Mouse (Mus musculus): ENCODE data around the gene Tssk3.
"Not testable (repeated sequence)": the region's sequence is repeated elsewhere in the genome, so short reads cannot be mapped to it uniquely, and the experiment has no call there.

Tssk3 gene

GRCm38 (mm10) chr4:129490972-129491880 lies at the start of gene Tssk3, which contains the start of gene Fam229a:
Gene Tssk3, minus strand, starts transcription at chr4:129491022.
Gene Fam229a, plus strand, starts transcription at chr4:129491190.
- no peak for DNase-seq (ENCODE audit: extremely low spot score, low read depth, low spot score)

DNA sequence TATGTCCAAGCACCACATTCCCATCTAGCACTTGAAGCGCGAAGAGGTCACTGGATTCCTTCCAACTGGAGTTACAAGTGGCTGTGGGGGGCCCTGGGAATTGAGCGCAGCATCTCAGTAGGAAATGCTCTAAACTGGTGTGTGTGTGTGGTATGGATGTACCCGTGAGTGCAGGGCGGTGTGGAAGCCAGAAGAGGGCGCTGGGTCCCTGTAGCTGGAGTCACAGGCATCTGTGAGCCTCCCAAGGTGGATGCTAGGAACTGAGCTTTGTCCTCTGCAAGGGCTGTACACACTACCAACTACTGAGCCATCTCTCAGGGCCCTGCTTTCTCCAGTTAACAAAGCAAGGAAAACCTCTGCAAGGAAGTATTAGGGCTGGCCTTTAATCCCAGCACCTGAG lies 49.2 kb upstream of the Tssk3 start:
- DNase-seq (ENCODE audit: extremely low spot score, low read depth, low spot score), result no peak

GRCm38 (mm10) chr4:129528901-129529300 lies 38.1 kb upstream of the Tssk3 start:
- not testable (repeated sequence) for DNase-seq (ENCODE audit: extremely low spot score, low read depth, low spot score)

DNA sequence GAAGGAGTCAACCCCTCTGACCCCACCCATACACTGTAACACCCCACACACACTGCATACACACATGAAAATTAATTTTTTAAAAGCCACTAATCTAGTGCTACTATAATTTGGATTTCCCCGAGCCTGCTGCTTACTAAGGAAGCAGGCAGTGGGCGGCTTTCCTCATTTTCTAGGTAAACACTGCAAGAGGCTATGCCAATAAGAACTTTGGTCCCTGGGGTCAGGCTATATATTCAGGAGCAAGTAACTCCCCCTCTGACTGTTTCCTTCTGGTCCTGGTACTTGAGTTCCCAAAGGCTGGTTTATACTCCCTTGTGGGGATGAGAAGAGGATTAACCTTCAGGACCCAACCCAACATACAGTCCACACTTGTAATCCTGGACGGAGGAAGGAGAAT lies 35.1 kb upstream of the Tssk3 start:
- DNase-seq (ENCODE audit: extremely low spot score, low read depth, low spot score), result no peak

- no peak for DNase-seq (ENCODE audit: extremely low spot score, low read depth, low spot score)
Measured at GRCm38 (mm10) chr4:129525338-129525737, 34.5 kb upstream of the Tssk3 start.

GRCm38 (mm10) chr4:129518519-129518918 lies 27.7 kb upstream of the Tssk3 start:
- DNase-seq (ENCODE audit: extremely low spot score, low read depth, low spot score), result no peak

- DNase-seq (ENCODE audit: extremely low spot score, low read depth, low spot score), result no peak
Measured at GRCm38 (mm10) chr4:129516925-129517324, 26.1 kb upstream of the Tssk3 start.

- no peak for DNase-seq (ENCODE audit: extremely low spot score, low read depth, low spot score)
Measured at GRCm38 (mm10) chr4:129514300-129514898, 23.6 kb upstream of the Tssk3 start.

DNA sequence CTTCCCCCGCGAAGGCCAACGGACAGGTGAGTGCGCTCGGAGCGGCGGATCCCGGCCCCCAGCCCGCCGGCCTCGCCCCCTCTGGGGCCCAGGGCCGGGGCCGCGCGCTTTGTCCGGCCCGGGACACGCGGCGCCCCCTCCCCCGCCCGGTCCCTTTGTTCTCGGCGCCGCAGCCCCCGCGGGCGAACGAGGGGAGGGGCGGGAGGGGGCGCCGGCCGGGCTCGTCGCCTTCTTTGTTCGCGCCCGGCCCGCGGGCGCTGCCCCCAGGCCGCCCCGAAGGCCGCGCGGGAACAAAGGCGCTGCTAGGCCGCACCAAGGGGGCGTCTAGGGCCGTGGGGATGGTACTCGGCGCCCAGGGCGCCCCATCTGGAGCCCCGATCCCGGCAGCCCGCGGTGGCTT lies 23.1 kb upstream of the Tssk3 start:
- DNase-seq (ENCODE audit: extremely low spot score, low read depth, low spot score), result no peak

- no peak for DNase-seq (ENCODE audit: extremely low spot score, low read depth, low spot score)
Measured at GRCm38 (mm10) chr4:129513086-129513767, 22.4 kb upstream of the Tssk3 start, which contains the start of gene Marcksl1. Gene Marcksl1, plus strand, starts transcription at chr4:129513581.

GRCm38 (mm10) chr4:129511413-129512096 lies 20.7 kb upstream of the Tssk3 start:
- DNase-seq (ENCODE audit: extremely low spot score, low read depth, low spot score), result no peak

- DNase-seq (ENCODE audit: extremely low spot score, low read depth, low spot score), result no peak
Measured at GRCm38 (mm10) chr4:129510723-129511412, 20.0 kb upstream of the Tssk3 start.

DNA sequence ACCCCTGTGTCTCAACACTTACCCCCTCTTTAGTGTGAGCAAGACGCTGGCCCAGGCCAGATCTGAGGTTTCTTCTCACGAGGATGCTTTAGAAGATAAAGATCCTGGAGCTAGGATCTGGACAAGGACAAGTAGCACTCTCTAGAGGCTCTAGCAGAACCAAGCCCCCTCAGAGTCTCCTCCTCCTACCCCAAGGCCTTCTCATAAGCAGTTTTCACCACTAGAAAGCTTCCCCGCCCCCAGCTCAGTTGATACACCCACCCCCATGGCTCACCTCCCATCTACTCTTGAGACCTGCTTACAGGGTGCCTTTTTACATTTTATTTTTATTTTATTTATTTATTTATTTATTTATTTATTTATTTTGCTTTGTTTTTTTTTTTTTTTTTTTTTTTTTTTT lies 18.8 kb upstream of the Tssk3 start:
- DNase-seq (ENCODE audit: extremely low spot score, low read depth, low spot score), result no peak

GRCm38 (mm10) chr4:129508834-129509600 lies 18.2 kb upstream of the Tssk3 start:
- DNase-seq (ENCODE audit: extremely low spot score, low read depth, low spot score), result no peak

DNA sequence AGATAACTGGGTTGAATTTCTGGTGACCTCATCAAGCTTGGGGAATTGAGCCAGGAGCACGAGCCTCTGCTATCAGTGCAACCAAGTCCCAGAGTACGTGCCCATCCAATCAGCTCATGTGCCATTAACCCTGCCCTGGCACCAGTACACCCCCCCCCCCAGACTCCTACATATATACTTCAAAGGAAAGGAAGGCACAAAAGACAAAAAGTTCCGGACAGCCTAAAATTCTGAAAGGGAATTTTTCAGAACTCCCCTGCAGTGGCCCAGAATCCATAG lies 17.4 kb upstream of the Tssk3 start:
- no peak for DNase-seq (ENCODE audit: extremely low spot score, low read depth, low spot score)

- no peak for DNase-seq (ENCODE audit: extremely low spot score, low read depth, low spot score)
Measured at GRCm38 (mm10) chr4:129507434-129508236, 16.8 kb upstream of the Tssk3 start.

DNA sequence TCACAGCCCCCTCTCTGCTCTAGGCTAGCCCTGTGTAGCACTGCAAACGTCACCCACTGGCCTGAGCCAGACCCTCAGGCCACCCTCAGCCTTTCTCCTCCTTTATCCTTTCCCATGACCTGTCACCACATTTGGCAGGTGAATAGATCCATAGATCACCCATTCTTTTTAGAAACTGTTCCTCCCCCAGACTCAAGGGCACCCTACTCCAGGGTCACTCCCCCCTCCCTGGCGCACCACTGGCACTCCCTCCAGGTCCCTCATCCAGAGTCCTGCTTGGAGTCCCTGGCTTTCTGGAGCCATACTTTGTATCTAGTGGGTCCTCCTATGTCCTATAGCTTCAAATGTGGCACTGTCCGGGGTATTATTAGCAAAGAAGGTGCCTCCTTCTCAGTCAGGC lies 14.7 kb upstream of the Tssk3 start:
- DNase-seq (ENCODE audit: extremely low spot score, low read depth, low spot score), result no peak

GRCm38 (mm10) chr4:129502901-129503444 lies 12.2 kb upstream of the Tssk3 start:
- DNase-seq (ENCODE audit: extremely low spot score, low read depth, low spot score), result no peak

- no peak for DNase-seq (ENCODE audit: extremely low spot score, low read depth, low spot score)
Measured at GRCm38 (mm10) chr4:129502327-129502888, 11.6 kb upstream of the Tssk3 start.
